Mouse (Mus musculus) heart, adult 2 months (tissue): ENCODE measurements around the gene Sept4. TPM values are rescaled to one million over a fixed set of nuclear protein-coding genes. Genes with fewer than 3 reads are reported as not detected.

ENCODE experiments used
- DNase-seq, 2 experiments: peaks; one replicate each; pipeline ENCODE4 v3.0.0; 2021
- H3K27ac ChIP-seq: fragments of 200-600 bp; 2 replicates; pipeline ENCODE4 v1.8.1; 2022
- H3K27me3 ChIP-seq: fragments of 200-500 bp; 2 replicates; pipeline ENCODE4 v1.6.1; 2012; ENCODE audit warnings: mild to moderate bottlenecking, low read length, inconsistent platforms, mixed read lengths; ENCODE audit not compliant: control insufficient read depth, insufficient read depth
- H3K36me3 ChIP-seq: fragments of 200-500 bp; 2 replicates; pipeline ENCODE4 v1.6.1; 2012; ENCODE audit warnings: low read length, inconsistent platforms; ENCODE audit not compliant: control insufficient read depth, insufficient read depth
- H3K4me1 ChIP-seq: fragments of 200-500 bp; 2 replicates; pipeline ENCODE4 v1.6.1; 2011; ENCODE audit warnings: low read length; ENCODE audit not compliant: control insufficient read depth, insufficient read depth
- H3K4me3 ChIP-seq: fragments of 200-600 bp; 2 replicates; pipeline ENCODE4 v1.8.1; 2022
- H3K79me2 ChIP-seq: fragments of 200-500 bp; replicated peaks from 2 replicates; pipeline ENCODE4 v1.6.1; 2012; ENCODE audit warnings: mild to moderate bottlenecking, inconsistent platforms, low read length, moderate library complexity, mixed read lengths; ENCODE audit not compliant: control insufficient read depth, insufficient read depth
- H3K9ac ChIP-seq: fragments of 200-500 bp; 2 replicates; pipeline ENCODE4 v1.6.1; 2012; ENCODE audit warnings: low read depth, mild to moderate bottlenecking, control low read depth, inconsistent platforms, low read length, mixed read lengths
- CTCF ChIP-seq: fragments of 200-600 bp; IDR thresholded peaks from 2 replicates; pipeline ENCODE4 v1.8.1; 2022; ENCODE audit warnings: antibody characterized with exemption, mild to moderate bottlenecking, moderate library complexity
- EP300 ChIP-seq: fragments of 200-500 bp; IDR thresholded peaks from 2 replicates; pipeline ENCODE4 v1.6.1; 2011; ENCODE audit warnings: low read depth, low read length, control low read depth; ENCODE audit not compliant: insufficient read depth
- POLR2A ChIP-seq: fragments of 200-500 bp; IDR thresholded peaks from 2 replicates; pipeline ENCODE4 v1.6.1; 2011; ENCODE audit warnings: mild to moderate bottlenecking, low read depth, low read length, control low read depth; ENCODE audit not compliant: insufficient read depth
- WGBS: fragments of 180-500 bp; shearing (Covaris S2); methylation state at CpG from one replicate; pipeline ENCODE4 v1.1.7; 2018; 5-methylcytosine and 5-hydroxymethylcytosine counted together
- intact Hi-C: fragments of 180-260 bp; cut with DNase I; formaldehyde crosslinking; loops from one replicate; pipeline ENCODE4 v1.15.1; 2025
- long read RNA-seq: library from polyadenylated mRNA; stranded (forward); transcript quantifications from one replicate; pipeline ENCODE4 v2.0.0, GENCODE M21; 2021
- polyA plus RNA-seq: library from polyadenylated mRNA; depleted of rRNA; stranded (reverse); fragments of >200 nt; gene quantifications from 2 replicates; pipeline ENCODE4 v1.2.3, GENCODE M21; 2012; rRNA removed
- total RNA-seq, 2 experiments: library from RNA; stranded (reverse); gene quantifications; 2 replicates each; pipeline ENCODE4 v1.2.3; 2021

Gene Sept4
- 10 to 100 TPM; 36.7 to 38.6 TPM for total RNA-seq
- polyA plus RNA-seq, result 39.9 and 54.4 TPM in 2 replicates
- long read RNA-seq, partial matches to known transcripts, result 4 of 31 reads
- long read RNA-seq, other reads (novel, unspliced or antisense), result 25 of 31 reads

DNA sequence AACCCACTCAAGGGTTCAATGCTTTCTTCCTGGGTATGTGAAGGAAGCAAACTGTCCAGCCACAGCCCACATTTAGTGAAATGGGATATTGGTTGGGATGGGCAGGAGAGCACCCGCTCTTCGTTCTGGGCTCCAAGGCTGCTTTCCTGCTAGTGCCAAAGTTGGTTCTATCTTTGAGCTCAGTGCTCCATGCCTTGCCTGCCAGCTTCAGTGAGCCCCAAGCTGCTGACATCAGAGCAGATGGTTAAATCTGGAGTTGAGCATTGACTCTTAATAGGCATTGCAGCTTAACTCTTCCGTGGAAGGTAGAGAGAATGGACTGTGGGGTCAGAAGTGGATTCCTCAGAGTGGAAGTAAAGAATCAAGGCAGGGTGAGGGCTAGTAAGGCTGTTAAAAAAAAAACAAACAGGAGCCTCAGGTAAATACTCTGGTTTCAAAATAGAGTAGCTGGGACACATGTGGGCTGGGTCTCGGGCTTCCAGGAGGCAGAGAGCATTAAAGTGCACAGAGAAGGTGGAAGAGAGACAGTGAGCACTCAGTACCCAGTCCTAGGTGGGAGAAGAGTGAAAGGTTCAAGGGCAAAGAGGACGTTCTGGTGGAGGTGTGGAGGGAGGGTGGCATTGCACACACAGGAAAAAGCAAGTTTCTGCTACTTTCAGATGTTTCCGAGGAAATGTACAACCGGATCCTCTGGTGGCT, at the start of gene Sept4:
Sept4 (plus strand) TSS at position 649 of the 699 bp plus-strand sequence.
- H3K4me3 ChIP-seq, result no peak within 1 kb of the TSS
- peaks cover 27% of the 10 kb centered on the region for H3K4me1 ChIP-seq
- H3K79me2 ChIP-seq, result no peaks in the 10 kb centered on the region
- no peak for TF ChIP-seq CTCF
- H3K27me3 ChIP-seq, result no peaks in the 10 kb centered on the region
- intact Hi-C loops, result no loop called here
- no peak for DNase-seq
- peaks cover 2% of the 10 kb centered on the region; the same call in 1 of the 2 replicates for H3K36me3 ChIP-seq
- peak within 1 kb of the TSS; percentile 79 for H3K27ac ChIP-seq
- H3K9ac ChIP-seq, result no peak within 1 kb of the TSS
- WGBS, result 65% methylated on average over 7 of the region's 7 CpGs

DNA sequence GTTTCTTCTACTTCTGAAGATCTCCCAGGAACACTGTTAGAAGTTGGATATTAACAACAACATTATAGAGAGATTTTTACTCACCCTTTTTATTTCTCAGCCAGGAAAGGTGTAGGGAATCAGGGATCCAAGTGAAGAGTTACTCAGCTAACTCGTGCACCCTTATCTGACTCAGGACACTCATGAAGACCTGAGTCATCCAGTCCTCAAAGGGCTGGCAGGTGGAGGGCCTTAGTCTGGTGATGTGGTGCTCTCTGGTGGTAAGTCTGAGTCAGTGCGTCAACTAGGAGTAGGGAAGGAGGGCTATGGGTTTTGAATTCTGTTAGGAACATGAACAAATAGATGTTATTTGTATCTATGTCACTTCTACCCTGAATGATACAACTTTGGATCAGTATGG, 49.4 kb upstream of the Sept4 start:
- intact Hi-C loops, result loop anchor here (1.0 kb wide), 1 partner anchor 305 kb away; no protein-coding TSS in a partner anchor
- no peak overlapping the region for H3K4me3 ChIP-seq
- no peaks in the 10 kb centered on the region for H3K79me2 ChIP-seq
- no peak overlapping the region for H3K27ac ChIP-seq
- H3K36me3 ChIP-seq, result no peaks in the 10 kb centered on the region
- TF ChIP-seq CTCF (peak; percentile 82), POLR2A (no peak)
- 9% methylated on average over 2 of the region's 2 CpGs for WGBS
- DNase-seq, result peak in 1 of 2 experiments; percentile 11
- no peaks in the 10 kb centered on the region for H3K27me3 ChIP-seq
- no peaks in the 10 kb centered on the region; the same call in 1 of the 2 replicates for H3K4me1 ChIP-seq
- no peak overlapping the region for H3K9ac ChIP-seq

DNA sequence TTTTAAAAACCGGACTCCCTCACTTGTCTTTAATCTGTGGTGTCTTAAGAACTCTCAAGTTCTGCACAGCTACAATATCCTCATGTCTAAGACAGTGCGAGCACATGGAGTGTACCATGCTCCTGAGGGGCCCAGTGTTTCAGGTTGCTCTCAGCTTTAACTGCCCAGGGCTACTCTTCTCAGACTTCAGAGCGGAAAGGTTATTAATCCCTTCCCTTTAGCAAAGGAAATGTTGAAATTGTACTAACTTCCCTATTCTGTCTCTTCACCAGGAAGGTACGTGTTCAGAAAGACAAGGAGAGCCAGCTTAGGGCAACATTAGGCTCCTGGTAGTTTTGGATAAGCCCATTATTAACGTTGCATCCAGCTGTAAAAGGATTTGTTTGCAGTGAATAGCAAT, 45.2 kb upstream of the Sept4 start:
- Histone ChIP-seq H3K36me3 (no peaks in the 10 kb centered on the region), H3K79me2 (no peaks in the 10 kb centered on the region), H3K9ac (no peak overlapping the region), H3K27ac (no peak overlapping the region), H3K4me1 (no peaks in the 10 kb centered on the region; the same call in 1 of the 2 replicates), H3K27me3 (no peaks in the 10 kb centered on the region), H3K4me3 (no peak overlapping the region)
- intact Hi-C loops, result loop anchor here (5.0 kb wide), 1 partner anchor 54 kb away; no protein-coding TSS in a partner anchor
- WGBS, result 77% methylated on average over 5 of the region's 5 CpGs
- no peak for DNase-seq
- no peak for TF ChIP-seq CTCF
- no peak for TF ChIP-seq EP300
- TF ChIP-seq POLR2A, result no peak

DNA sequence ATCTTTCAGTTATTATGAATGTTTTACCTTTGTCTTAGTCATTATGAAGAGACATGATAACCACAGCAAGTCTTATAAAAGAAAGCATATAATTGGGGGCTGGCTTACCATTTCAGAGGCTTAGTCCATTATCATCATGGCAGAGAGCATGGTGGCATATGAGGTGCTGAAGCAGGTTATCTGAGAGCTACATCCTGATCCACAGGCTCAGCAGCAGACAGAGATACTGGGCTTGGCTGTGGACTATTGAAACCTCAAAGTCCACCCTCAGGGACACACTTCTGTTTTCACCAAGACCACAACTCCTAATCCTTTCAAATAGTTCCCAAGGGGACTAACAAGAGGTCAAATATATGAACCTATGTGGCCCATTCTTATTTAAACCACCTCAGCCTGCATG, 44.7 kb upstream of the Sept4 start:
- no peaks in the 10 kb centered on the region for H3K27me3 ChIP-seq
- no peak for DNase-seq
- intact Hi-C loops, result loop anchor here (5.0 kb wide), 1 partner anchor 53 kb away; no protein-coding TSS in a partner anchor
- no peak overlapping the region for H3K4me3 ChIP-seq
- no peak overlapping the region for H3K27ac ChIP-seq
- H3K36me3 ChIP-seq, result no peaks in the 10 kb centered on the region
- H3K4me1 ChIP-seq, result no peaks in the 10 kb centered on the region; the same call in 1 of the 2 replicates
- H3K9ac ChIP-seq, result no peak overlapping the region
- no peak for TF ChIP-seq EP300
- no peak for TF ChIP-seq CTCF
- no peak for TF ChIP-seq POLR2A
- H3K79me2 ChIP-seq, result no peaks in the 10 kb centered on the region

- Histone ChIP-seq H3K79me2 (no peaks in the 10 kb centered on the region), H3K4me3 (no peak overlapping the region), H3K9ac (no peak overlapping the region), H3K27ac (no peak overlapping the region), H3K27me3 (no peaks in the 10 kb centered on the region), H3K36me3 (no peaks in the 10 kb centered on the region), H3K4me1 (no peaks in the 10 kb centered on the region; the same call in 1 of the 2 replicates)
- TF ChIP-seq POLR2A (no peak), CTCF (no peak), EP300 (no peak)
- DNase-seq, result no peak
- intact Hi-C loops, result loop anchor here (5.0 kb wide), 1 partner anchor 53 kb away; no protein-coding TSS in a partner anchor
Observed at GRCm38 (mm10) chr11:87524780-87525179, 43.9 kb upstream of the Sept4 start.

GRCm38 (mm10) chr11:87527364-87527763, 41.3 kb upstream of the Sept4 start:
- Histone ChIP-seq H3K79me2 (no peaks in the 10 kb centered on the region), H3K4me1 (no peaks in the 10 kb centered on the region; the same call in 1 of the 2 replicates), H3K27ac (no peak overlapping the region), H3K36me3 (no peaks in the 10 kb centered on the region), H3K27me3 (no peaks in the 10 kb centered on the region), H3K9ac (no peak overlapping the region), H3K4me3 (no peak overlapping the region)
- 74% methylated on average over 3 of the region's 3 CpGs for WGBS
- intact Hi-C loops, result no loop called here
- no peak for TF ChIP-seq EP300
- TF ChIP-seq CTCF, result no peak
- no peak for TF ChIP-seq POLR2A
- DNase-seq, result no peak
